Mouse (Mus musculus): Measurements from ENCODE around the gene Hist3h2a. TPM values are rescaled to one million over a fixed set of nuclear protein-coding genes. Genes with fewer than 3 reads are reported as not detected.

Hist3h2a gene
- total RNA-seq, 2 experiments from 2014 or later, result 73.2 to 83.2 TPM

DNA sequence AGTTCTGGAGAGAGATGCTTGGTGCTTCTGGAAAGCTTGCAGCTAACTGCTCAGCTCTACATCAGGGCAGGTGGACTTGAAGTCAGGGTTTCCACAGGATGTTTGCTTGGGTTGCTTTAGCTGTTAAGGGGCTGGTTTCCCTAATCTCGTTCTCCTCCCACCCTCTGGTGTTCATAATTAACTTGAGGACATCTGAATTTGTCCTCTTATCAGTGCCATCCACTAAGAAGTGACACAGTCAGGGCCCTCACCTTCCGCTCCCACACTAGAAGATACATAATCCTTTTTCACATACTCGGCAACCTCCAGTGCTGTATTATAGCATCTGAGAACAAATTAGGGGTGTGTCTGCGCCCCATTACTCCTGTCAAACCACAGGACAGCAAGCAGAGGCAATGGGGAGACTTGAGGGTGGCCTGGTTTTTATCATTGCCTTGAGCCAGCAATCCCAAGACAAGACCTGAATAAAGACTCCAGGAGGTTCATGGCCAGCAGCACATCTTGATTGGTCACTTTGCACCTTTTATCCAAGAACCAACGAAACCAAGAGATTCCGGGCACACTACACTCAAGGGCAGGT, 38.7 kb downstream of the Hist3h2a start:
- DNase-seq, result no peak

DNA sequence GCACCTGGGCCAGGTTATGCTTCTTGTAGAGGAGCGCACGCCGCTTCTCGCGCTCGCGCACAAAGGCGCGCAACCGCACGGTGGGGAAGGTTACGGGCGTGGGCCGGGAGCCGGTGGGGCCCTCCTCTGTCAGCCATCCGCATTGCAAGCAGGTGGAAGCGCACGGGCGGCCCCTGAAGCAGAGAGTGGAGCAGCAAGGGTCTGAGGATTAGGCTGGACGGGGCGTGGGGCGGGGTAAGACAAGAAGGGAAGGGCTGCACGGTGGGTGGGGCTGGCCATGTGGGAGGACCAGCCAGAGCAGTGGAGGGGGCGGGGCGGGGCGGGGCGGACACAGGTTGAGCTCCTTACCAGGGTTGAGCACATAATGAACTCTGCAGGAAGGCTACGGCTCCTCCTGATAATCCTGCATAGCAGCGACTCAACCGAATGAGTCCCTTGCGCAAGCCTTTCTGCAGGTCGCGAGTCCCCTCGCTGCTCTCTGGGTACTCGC, 39.9 kb downstream of the Hist3h2a start:
- DNase-seq, result peak in 1 of 2 experiments; percentile 33

DNA sequence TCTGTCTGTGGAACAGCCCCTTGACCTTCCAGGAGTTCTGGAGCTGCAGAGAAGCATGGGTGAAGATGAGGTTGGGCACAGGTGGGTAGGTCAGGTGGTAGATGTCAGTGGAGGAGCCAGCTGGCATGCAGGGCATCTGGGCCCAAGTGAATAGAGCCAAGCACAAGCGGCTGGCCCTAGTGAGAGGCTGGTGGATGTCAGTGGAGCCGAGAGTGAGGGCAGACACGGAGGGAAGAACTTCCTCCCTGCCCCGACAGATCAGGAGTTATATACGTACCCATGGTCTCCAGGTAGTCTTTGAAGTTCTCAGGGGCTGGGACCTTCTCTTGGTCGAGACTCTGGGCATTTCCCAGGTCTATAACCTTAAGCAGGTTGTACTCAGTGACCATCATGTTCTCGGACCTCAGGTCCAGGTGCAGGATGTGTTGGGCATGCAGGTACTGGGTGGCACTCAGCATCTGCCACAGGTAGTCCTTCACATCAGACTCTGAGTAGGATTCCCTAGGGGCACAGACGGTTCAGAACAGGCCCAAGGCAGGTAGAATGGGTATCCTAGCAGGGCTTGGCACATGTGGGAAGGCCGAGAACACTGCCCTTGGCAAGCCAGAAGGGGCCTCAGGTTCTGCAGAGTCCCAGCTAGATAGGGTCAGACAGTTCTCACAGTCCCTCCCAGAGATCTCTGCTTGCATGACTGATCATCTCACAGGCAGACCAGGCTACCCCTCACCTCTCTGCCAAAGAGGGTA, 40.7 kb downstream of the Hist3h2a start:
- DNase-seq, result no peak

DNA sequence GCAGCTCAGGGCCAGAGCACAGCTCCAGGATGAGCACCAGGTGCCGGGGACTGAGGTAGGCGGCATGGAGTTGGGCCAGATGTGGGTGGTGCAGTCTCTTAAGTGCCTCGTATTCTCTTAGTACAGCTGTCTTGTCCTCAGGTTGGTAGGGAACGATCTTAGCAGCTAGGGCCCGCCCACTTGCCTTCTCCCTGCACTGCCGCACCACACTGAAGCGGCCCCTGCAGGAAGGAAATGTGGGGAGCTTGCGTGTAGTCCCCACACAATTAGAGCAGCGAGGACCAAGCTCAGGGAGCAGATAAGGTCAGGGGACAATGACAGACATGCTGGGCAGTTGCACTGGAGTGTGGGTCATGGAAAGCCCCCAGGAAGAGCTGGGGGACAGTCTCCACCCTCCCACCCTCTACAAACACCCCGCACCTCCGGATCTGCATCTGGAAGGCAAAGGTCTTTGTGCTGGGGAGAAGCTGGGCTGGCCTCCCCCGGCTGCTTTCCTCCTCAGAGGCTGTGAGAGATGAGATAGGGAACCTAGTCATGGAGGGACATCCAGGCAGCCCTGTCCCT, 41.4 kb downstream of the Hist3h2a start:
- no peak for DNase-seq

DNA sequence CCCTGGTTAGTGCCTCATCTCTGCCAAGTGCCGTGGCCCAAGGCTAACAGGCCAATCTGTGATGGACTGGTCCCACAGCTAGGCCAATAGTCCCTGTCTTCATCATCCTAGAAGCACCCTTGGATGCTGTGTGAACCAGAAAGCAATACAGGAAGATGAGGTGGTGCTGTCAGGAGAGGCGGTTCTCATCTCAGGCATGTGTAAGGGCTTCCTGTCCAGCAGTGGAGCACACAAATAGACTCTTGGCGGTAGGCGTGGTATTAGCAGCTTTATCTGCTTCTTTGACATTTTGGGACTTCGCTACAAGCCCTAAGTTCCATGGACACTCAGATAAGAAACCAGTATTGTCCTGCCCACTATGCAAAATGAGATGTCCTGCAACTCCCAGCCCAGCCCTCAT, 43.1 kb downstream of the Hist3h2a start:
- DNase-seq, result no peak

DNA sequence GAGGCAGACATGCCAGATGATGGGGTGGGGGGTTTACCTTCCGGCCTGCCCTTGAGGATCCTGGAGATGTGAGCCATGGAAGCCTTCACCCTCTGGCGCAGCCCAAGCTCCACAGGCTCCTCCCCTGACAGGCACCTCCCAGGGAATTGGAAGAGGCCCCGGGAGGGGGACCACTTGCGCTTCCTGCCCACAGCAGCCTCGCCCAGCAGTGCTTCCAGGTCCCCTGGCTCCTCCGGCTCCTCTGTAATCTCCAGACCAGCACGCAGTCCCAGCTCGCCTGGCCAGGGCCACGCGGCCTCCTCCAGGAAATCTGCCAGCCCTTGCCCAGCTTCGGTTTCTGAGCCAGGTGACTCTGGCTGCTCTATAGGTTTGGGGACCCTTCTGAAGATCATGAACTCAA, 44.7 kb downstream of the Hist3h2a start:
- no peak for DNase-seq

DNA sequence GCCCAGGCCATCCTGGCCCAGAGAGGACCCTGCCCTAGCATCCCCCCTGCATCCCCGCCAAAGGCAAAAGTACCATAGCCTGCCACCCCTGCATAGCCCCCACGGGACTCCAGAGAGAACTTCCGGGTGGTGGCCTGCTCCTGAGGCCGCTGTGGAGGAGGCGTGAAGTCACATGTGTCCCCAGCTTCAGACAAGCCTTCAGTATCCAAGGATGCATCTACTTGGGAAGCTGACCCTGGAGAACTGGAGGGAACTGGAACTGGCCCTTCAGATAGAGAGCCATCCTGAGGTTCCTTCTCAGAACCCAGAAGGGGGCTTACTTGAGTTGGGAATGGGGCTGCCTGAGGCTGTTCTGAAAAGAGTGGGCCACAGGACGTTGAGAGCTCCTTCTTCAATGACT, 45.3 kb downstream of the Hist3h2a start:
- no peak for DNase-seq

DNA sequence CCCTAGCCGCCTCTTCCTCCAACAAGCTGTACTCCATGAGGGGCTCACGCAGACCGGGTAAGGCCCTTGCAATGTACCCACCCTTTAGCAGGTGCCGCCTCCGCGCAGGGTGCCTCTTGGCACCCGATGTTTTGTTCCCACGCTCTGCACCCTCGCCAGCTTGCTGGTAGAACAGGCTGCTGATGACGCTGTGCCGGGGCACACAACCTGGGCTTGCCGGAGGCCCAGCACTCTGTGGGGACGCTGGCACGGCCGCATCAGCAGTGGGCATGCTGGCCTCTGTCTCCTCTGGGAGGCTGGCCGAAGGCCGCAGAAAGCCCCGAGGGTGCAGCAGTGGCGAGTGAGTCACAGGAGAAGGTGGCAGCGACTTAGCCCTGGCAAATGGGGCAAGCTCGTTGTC, 46.1 kb downstream of the Hist3h2a start:
- DNase-seq, result peak; percentile 83

DNA sequence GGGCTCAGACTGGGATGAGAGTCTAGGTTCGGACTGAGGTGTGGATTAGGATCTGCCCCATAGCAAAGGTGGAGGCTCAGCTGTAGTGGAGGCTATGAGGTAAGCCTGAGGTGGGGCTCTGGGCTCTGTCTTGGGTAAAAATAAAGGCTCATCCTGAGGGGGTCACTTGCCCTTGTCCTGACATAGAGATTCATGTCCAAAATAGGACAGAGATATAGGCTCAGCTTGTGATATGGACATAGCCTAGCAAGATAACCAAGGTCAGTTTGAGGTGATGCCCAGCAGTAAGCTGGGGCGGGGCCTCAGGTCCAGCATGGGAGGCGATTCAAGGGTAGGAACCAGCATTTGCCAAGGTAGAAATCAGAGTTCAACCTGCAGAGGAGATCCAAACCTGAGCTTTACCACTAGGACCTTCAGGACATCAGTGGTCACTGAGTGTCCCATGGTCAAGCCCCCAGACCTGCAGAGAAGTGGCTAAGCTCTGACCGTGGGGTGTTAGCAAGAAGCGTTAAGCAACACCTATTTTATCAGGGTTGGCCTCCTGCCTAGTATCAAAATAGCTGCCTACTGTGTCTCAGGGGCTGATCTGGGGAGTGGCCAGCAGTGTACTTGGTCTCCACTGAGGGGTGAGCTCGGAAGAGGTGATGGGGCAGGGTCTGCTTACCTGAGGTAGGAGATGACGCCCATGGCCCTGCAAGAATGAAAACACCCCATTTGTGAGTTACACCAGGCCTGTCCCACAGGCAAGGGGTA, 48.0 kb downstream of the Hist3h2a start:
- no peak for DNase-seq

Small RNA genes lying within 50 kb of the gene (microRNA-seq; reads per million reads assigned to microRNA genes)
- gene Gm44313, result 0 reads per million in 2 experiments

Other genes with a start within 250 kb of the Hist3h2a start
- not detected for gene Olfr318, start 230.7 kb upstream of the Hist3h2a start, total RNA-seq (2021)
- under 1 TPM in 1 of 2 experiments, not detected in 1; 0.20 TPM for gene Olfr317, start 215.5 kb upstream of the Hist3h2a start, total RNA-seq (2021)
- under 1 TPM; 0.45 to 0.48 TPM for gene Olfr316, start 202.0 kb upstream of the Hist3h2a start, total RNA-seq (2021)
- not detected for gene Olfr315, start 181.5 kb upstream of the Hist3h2a start, total RNA-seq (2021)
- not detected for gene Olfr314, start 171.7 kb upstream of the Hist3h2a start, total RNA-seq (2021)
- gene Fam183b, start 152.7 kb upstream of the Hist3h2a start, total RNA-seq (2021), result 1 to 10 TPM; 5.9 to 7.5 TPM
- not detected for gene Olfr313, start 139.7 kb upstream of the Hist3h2a start, total RNA-seq (2021)
- gene Olfr312, start 125.4 kb upstream of the Hist3h2a start, total RNA-seq (2021), result not detected
- gene Olfr311, start 115.4 kb upstream of the Hist3h2a start, total RNA-seq (2021), result not detected
- 10 to 100 TPM; 19.3 to 20.0 TPM for gene Gm12258, start 107.5 kb upstream of the Hist3h2a start, total RNA-seq (2021)
- 10 to 100 TPM in 1 of 2 experiments, 1 to 10 TPM in 1; 9.7 to 12.2 TPM for gene 2810021J22Rik, start 87.5 kb upstream of the Hist3h2a start, total RNA-seq (2021)
- 1 to 10 TPM; 8.4 to 9.2 TPM for gene Zfp39, start 50.5 kb upstream of the Hist3h2a start, total RNA-seq (2021)
- gene Btnl10, start 36.8 kb upstream of the Hist3h2a start, total RNA-seq (2021), result under 1 TPM in 1 of 2 experiments, not detected in 1; 0.12 TPM
- 100 to 1,000 TPM; 478 to 523 TPM for gene Rnf187, start 15.8 kb upstream of the Hist3h2a start, total RNA-seq (2021)
- gene Hist3h2ba, start 5.8 kb upstream of the Hist3h2a start, total RNA-seq (2021), result 10 to 100 TPM; 88.8 to 93.5 TPM
- gene Trim17, start within 50 bp of the Hist3h2a start, total RNA-seq (2021), result 1 to 10 TPM; 5.6 to 6.2 TPM
- gene Trim11, start 23.4 kb downstream of the Hist3h2a start, total RNA-seq (2021), result 10 to 100 TPM; 28.8 to 29.3 TPM
- gene Obscn, start 181.7 kb downstream of the Hist3h2a start, total RNA-seq (2021), result 1 to 10 TPM; 1.2 to 1.7 TPM
- 1 to 10 TPM; 8.5 to 8.6 TPM for gene Iba57, start 209.1 kb downstream of the Hist3h2a start, total RNA-seq (2021)
- 10 to 100 TPM; 15.7 to 16.9 TPM for gene Gjc2, start 228.5 kb downstream of the Hist3h2a start, total RNA-seq (2021)
- 100 to 1,000 TPM; 127 to 155 TPM for gene Guk1, start 237.5 kb downstream of the Hist3h2a start, total RNA-seq (2021)
- 10 to 100 TPM; 33.2 to 38.3 TPM for gene Mrpl55, start 247.8 kb downstream of the Hist3h2a start, total RNA-seq (2021)